Mouse (Mus musculus): ENCODE results near the gene Lamb3.

DNA sequence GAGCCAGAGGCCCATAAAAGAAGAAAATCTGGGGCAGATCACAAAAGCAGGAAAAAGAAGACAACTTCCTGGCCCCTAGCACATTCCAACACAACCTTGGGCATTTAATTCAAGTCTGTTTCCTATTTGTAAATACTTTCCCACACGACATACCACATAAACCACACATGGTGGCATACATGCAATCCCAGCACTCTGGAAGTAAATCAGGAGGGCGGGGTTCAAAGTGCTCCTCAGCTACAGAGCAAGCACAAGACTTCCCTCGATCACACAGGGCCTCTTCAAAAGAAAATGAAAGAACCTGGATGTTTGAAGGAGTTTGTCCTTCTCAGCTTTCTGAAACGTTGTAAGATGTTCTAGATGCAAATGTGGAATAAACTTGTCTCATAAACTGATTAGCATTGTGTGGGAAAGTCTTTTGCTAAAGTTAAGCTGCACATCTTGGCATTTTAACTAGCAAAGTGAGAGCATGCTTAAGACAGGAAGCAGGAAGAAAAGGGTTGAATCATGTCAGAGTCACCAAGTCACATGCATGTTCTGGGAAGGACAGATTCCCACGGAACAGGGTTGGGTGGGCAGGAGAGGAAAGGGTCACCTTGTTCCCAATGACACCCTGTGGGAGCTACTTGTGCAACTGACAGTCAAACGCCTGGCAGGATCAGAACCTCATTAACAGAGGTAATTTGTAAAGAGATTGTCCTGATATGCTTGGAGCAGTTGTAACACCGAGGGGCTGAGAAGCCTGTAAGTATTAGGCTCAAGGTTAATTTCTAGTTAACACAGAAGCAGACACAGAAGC lies 19.4 kb downstream of the Lamb3 start:
- TF ChIP-seq POLR2A (IDR thresholded peaks at IDR 0.05; ENCODE audit: low read depth, low read length) (no peak), CTCF (IDR thresholded peaks at IDR 0.05; ENCODE audit: extremely low read depth, insufficient read depth, insufficient read length, insufficient replicate concordance) (no peak)

Measured in spleen, adult 2 months (tissue).